Mouse (Mus musculus): ENCODE measurements around the gene Prickle1.
A peak's percentile ranks its signal among the peaks of the same experiment; 100 is the strongest.

The Prickle1 gene

DNA sequence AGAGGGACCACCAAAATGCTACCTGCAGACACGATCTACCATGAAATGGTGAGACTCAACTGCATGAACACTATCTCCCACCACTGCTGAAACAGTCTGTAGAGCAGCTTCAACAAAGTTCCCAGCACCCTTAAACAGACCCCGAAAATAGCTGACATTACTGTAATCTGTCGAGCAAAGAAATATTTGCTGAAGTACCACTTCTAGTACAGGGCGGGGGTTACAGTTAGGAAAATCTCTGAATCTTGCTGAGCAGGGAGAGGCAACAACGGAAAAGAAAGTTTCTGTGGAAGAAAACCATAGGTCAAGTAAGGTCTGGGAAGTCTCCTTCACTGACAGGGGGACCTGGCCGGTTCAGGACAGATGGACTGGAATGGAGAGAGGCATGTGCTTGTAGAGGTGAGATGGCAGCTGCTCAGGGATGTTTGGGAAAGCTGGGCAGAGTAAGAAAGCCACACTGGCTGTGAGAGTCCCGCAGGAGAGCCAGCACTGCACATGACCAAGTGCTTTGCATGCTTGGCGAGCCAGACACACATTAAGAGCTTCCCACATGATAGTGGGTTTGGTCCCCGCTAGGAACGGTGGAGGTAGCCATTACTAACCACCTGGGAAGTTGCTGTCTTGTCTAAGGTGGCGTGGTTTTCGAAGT lies 41.4 kb downstream of the Prickle1 start:
- no peak for DNase-seq (ENCODE audit: low read depth in 1 of 2, low spot score in 2 of 2)

DNA sequence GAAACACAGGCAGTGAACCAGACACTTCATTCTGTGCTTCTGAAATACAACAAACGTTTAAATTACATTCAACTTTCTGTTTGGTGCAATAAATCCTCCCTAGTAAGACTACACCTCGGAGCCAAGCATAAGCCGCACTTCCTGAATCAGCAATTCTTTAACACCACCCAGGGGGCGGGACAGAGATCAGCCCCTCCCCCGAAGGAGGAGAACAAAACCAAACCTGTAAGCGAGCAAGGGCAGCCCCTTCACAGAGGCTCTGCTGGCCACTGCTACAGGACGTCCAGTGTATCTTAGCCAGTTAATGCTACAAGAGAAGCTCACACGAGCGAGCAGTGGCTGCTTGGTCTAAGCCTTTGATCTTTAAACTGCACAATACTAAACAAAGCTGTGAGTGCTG lies 43.5 kb downstream of the Prickle1 start:
- DNase-seq (ENCODE audit: low read depth in 1 of 2, low spot score in 2 of 2), result peak in 1 of 2 experiments; percentile 16

DNA sequence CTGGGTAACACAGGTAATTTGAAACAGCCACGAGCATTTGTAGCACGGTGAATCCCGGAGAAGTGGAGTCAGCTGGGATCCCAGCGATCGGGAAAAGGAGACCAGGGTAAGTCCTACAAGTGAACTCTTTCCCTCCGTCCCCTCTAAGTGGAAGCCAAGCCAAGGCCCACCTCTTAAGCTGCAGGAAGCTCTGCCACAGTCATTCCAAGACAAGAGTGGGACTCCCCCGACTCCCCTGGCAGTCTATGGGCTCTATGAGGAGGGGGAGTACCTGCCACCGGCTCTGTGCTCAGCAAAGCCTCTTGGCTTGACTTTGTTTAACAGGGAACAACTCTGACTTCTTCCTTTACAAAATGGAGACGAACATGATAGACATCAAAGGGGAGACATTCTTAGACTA lies 47.4 kb downstream of the Prickle1 start:
- DNase-seq (ENCODE audit: low read depth in 1 of 2, low spot score in 2 of 2), result no peak

DNA sequence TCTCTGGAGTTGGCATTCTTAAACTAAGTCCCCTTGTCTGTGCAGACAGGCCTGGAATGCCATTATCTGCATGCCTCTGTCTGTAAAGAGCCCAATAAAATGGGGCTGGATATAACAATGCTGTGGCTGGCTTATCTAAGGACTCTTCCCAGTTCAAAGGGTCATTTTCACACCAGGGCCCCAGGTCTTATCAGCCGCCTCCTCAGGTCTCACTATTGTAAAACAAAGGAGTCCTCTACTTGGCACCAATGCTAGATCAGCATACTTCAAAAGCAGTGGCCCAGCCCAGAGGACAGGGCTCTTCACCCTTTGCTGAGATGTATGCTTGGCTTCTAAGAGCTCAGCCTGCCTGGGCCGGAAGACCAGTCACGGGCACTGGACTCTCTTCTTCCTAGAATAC lies 56.3 kb downstream of the Prickle1 start:
- no peak for DNase-seq (ENCODE audit: low read depth in 1 of 2, low spot score in 2 of 2)

DNA sequence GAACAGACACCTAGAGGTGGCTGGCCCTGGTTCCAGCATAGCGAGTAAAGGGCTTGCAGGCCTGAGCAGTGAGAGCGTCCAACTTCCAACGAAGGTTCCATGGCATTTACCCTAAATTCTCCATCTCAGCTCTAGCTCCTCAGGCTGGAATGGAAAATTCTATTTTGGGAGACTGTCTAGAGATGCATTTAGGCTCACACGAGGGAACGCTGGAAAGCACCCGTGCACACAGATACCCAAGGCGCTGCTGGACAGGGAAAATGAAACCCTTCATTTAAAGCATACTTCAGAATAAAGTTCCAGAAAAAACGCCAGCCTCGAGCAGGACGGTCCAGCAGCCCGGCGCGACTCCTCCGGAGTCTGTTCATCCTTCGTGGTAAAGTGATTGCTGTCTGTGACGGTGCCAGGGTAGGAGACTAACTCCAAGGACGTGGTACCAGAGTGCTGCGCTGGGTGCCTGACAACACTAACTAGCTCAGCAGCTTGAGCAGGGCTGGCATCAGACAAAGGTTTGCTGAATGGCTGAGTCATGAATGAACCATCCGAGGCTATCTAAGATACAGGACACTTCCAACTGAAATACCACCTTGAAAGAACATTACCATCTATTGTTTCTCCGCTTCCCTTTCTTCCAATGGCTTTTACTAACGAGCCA lies 57.0 kb downstream of the Prickle1 start:
- no peak for DNase-seq (ENCODE audit: low read depth in 1 of 2, low spot score in 2 of 2)

GRCm38 (mm10) chr15:93537745-93538144 lies 57.9 kb downstream of the Prickle1 start:
- DNase-seq (ENCODE audit: low read depth in 1 of 2, low spot score in 2 of 2), result no peak

DNA sequence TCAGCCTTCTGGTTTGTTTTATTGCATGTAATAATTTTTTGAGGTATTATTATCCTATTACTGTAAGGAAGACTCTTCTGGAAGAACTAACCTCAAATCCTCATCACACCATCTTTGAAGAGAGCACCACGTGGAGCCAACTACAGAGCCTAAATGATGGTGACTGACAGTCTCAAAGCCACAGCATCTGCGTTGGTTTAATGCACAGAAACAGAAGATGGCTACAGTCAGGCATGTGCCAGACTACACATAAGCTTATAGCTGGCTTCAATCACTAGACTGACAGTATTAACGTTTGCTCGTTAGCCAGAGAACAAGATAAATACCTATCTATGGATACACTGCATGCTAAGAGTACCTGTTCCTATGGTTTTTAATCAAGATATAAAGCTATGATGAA lies 59.5 kb downstream of the Prickle1 start:
- DNase-seq (ENCODE audit: low read depth in 1 of 2, low spot score in 2 of 2), result no peak

DNA sequence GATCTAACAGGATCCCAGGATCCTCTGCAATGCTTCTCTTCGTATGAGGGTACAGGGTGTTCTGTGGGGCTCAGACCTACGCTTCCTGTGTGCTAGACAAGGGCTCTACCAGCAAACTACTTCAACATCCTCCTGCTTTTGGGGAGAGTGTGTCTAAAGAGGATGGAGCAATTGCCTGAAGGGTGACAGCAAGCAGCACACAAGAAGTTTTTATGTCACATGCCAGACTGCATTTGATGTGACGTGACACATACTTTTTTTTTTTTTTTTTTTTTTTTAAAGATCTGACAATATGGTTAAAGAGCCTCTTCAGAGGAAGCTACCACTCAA lies 65.0 kb downstream of the Prickle1 start:
- DNase-seq (ENCODE audit: low read depth in 1 of 2, low spot score in 2 of 2), result no peak

DNA sequence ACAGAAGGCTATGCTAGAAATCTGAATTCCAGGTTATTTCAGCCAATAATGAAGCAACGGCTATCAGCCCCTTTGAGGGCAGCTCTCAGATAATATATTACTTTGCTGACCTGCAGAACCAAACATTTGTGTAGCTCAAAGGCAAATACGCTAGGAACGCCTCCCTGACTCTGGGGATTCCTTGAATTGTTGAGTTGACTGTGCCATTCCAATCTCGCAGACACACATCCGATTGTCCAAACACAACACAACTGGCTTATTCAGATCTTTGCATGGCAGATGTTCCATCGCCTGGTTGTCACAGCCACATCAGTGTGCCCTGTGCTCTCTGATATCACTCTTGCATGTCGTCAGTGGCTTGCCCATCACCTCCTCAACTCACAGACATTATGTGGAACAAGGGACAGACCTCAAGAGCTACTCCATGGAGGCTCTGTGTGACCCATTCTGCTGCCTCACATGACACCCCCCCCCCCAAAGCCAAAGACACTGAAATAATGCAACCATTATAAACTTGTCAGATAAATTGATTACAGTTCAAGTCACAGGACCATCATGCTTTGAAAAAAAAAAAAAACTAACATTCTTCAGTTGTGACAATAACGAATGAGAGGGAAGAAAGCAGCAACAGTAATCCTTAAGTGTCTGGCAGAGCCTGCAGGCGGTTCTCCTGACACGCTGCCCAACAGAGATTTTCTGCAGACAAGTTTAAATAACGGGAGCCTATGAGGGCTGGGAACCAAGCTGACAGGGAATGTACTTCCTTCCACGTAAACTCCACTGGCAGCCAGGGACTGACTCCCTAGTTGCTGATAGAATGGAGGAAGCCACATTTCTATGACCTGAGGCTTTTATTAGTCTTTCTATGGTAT lies 65.6 kb downstream of the Prickle1 start:
- DNase-seq (ENCODE audit: low read depth in 1 of 2, low spot score in 2 of 2), result no peak

DNA sequence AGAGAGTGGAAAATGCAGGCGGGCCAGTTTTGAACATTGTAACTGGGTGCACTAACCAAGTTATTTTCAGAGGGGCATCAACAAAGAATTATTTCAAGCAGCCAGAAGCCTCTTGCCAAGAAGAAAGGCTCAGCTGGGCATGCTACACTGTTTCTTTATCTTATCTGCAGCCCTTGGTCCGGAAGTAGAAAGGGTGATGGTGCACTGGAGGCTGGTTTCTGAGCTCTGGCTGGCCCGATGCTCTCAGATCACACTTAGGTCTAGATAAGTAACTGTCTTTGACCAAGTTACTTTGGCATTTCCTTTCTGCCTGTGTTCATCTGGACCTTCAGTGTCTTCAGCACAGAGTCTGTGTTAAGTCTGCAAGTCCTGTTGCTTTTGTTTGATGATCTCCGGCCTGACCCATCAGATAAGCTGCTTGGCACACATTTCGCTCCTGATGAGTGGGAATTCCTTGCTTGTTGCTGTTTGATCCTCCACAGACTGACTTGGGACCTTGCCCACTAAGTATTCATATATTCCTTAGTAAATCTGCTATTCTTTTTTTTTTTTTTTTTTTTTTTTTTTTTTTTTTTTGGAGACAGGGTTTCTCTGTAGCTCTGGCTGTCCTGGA lies 70.3 kb downstream of the Prickle1 start:
- no peak for DNase-seq (ENCODE audit: low read depth in 1 of 2, low spot score in 2 of 2)

- no peak for DNase-seq (ENCODE audit: low read depth in 1 of 2, low spot score in 2 of 2)
These were observed 73.9 kb downstream of the Prickle1 start for GRCm38 (mm10) chr15:93521787-93522180.

DNA sequence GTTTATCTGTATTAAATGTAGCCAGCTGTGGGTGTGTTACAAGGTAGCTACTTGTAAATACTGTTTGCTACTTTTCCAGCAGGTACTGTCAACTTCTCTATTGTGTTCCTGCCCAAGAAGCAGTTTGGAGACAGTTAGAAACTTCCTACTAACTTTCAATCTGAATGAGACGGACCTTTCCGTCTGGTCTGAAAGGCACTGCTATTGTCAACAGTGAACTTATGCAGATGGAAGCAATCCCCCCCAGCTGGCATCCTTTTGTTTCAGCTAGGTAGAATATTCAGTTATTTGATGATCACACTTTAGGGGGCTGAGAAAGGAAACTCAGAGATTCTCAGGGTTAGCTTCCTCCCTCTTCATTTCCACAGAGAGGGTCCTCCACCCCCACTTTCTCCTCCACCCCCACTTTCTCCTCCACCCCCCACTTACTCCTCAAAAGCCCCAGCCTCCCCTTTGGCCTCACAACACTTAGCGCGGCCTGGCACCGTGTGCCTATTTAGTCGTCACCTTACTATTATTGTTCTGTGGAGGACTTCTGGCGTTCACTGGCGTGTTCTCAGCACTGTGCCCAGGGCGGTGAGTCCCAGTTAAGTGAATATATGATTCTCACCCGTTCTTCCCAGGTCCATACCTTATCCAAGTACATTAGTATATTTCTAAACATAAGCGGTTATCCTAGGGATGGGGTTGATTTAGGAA lies 74.5 kb downstream of the Prickle1 start:
- no peak for DNase-seq (ENCODE audit: low read depth in 1 of 2, low spot score in 2 of 2)

GRCm38 (mm10) chr15:93519836-93520826 lies 75.6 kb downstream of the Prickle1 start:
- DNase-seq (ENCODE audit: low read depth in 1 of 2, low spot score in 2 of 2), result no peak

GRCm38 (mm10) chr15:93518941-93519835 lies 76.5 kb downstream of the Prickle1 start:
- DNase-seq (ENCODE audit: low read depth in 1 of 2, low spot score in 2 of 2), result peak; percentile 31 to 52

GRCm38 (mm10) chr15:93518143-93518902 lies 77.4 kb downstream of the Prickle1 start:
- DNase-seq (ENCODE audit: low read depth in 1 of 2, low spot score in 2 of 2), result no peak

DNA sequence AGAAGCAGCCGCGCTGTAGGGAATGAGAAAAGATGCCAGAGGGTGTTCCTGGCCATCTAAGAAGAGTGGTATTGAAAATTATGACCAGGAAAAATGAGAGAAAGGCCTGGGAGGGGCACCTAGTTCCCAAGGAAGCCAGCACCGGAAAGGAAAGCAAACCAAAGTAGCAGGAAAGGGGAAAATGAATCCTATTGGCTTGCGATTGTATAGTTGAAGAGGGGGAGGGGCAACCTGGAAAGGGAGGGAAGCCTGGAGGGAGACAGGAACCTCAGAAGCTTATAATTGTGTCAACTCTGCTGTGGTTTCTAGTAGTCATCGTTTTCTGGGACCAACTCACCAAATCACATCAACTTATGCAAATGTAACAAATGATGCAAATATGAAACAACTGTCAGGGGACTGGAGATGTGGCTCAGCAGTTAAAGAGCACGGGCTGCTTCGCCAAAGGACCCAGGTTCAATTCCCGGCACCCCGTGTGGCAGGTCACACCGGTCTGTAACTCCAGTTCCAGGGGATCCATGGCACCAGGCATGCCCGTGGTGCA lies 78.6 kb downstream of the Prickle1 start:
- DNase-seq (ENCODE audit: low read depth in 1 of 2, low spot score in 2 of 2), result no peak

- DNase-seq (ENCODE audit: low read depth in 1 of 2, low spot score in 2 of 2), result no peak
These were observed 80.4 kb downstream of the Prickle1 start for GRCm38 (mm10) chr15:93515316-93515715.

- no peak for DNase-seq (ENCODE audit: low read depth in 1 of 2, low spot score in 2 of 2)
These were observed 81.8 kb downstream of the Prickle1 start for GRCm38 (mm10) chr15:93513939-93514341.
